Mouse (Mus musculus) adrenal gland, adult 2 months (tissue): ENCODE data around the gene Kctd4. TPM values are rescaled to one million over a fixed set of nuclear protein-coding genes. Genes with fewer than 3 reads are reported as not detected.

ENCODE experiments used
- DNase-seq: peaks from one replicate; pipeline ENCODE4 v3.0.0; 2021
- polyA plus RNA-seq: library from polyadenylated mRNA; depleted of rRNA; stranded (reverse); fragments of >200 nt; gene quantifications from 2 replicates; pipeline ENCODE4 v1.2.3, GENCODE M21; 2012; rRNA removed
- total RNA-seq, 2 experiments: library from RNA; stranded (reverse); gene quantifications; 2 replicates each; pipeline ENCODE4 v1.2.3; 2021

Gene Kctd4
- total and polyA plus RNA-seq, 3 experiments: not detected

DNA sequence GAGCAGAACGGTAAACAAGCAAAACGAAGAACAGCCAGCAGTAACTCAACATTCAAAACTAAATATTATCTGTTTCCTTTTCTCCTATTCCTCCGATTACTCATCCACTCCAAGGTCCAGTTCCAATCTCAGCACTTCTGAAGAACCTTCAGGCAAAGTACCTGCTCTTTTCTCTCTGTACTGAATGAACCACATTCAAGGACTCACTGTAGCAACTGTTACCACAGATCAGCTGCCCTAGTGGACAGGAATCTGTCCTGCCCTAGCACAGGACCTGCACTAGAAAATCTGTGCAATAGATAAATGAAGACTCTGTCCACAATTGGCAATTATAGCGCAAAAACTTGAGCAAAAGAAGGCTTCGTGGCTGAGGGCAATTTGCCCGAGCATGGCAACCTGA lies 36.1 kb downstream of the Kctd4 start:
- DNase-seq: peak; percentile 17

DNA sequence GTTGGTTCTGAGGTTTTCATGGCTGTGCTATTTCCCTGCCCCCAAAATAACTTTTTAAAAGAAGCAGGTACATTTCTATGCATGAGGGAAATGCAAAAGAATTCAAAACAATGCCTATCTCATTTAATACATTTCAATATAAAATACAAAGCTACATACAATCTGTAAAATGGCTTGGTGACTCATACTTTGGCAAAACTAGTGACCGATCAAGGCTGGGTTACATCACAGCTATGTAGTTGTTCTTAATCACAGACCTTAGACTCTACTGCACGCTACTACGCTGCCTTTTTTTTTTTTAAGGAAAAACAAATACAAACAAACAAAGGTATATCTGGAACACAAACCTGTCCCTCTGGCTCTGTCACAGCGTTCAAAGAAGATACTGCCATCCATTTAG lies 37.6 kb downstream of the Kctd4 start:
- peak; percentile 27 for DNase-seq

DNA sequence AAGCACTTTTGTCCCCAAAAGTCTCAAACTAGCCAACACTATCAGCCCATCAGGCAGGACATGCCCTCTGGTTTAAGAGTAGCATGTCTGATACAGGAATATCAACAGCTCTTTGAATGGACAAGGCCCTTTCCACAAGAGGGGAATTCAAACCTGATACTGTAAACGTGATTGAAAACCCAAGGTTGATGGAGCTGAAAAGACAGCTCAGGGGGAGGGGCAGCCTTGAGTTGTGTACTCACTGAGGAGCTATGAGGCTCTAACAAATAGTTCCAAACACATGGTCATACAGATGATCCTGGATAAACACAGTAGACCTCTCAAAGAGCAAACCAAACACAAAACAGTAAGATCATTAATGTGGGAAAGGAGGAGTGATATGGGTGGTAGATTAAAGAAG lies 43.3 kb downstream of the Kctd4 start:
- peak; percentile 36 for DNase-seq

DNA sequence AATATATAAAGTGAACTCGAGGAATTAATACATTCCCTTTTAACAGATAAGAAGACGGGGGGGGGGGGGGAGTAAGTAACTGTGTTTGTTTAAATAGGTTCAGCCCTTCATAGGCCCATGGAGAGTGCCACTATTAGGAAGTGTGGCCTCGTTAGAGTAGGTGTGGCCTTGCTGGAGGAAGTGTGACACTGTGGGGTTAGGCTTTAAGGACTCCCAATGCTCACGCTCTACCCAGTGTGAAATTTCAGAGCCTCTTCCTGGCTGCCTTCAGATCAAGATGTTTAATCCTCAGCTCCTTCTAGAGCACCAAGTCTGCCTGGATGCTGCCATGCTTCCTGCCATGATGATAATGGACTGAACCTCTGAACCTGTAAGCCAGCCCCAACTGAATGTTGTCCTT lies 47.0 kb downstream of the Kctd4 start:
- no peak for DNase-seq

DNA sequence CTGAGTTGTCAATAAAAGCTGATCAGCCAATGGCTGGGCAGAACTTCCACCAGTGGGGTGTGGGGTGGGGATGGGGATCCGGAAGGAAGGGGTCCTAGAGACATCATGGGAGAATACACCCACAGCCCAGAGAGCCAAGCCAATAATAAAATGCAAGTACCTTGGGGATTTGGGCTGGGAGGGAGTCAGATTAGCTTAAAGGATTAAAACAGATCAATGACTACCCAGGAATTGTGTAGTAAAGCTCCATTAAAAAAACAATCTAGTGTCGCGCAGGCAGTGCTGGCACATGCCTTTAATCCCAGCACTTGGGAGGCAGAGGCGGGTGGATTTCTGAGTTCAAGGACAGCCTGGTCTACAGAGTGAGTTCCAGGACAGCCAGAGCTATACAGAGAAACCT lies 50.2 kb downstream of the Kctd4 start:
- no peak for DNase-seq

DNA sequence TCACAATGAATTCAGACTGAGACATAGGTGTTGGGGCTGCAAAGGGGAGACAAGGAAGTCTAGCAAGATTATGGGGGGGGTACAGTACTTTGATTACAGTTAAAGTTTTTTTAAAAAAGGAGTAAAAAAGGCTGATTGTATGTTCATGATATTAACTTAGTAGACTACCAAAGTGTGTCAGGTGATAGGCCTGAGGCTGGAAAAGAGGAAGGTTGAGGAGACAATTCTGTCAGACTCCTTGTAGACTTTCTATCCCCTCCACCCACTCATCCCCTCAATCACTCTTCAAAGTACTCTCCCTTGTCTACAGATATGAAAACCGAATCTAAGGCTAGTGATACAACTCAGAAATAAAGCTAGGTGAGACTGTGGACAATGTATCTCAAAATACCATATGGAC lies 53.4 kb downstream of the Kctd4 start:
- no peak for DNase-seq

DNA sequence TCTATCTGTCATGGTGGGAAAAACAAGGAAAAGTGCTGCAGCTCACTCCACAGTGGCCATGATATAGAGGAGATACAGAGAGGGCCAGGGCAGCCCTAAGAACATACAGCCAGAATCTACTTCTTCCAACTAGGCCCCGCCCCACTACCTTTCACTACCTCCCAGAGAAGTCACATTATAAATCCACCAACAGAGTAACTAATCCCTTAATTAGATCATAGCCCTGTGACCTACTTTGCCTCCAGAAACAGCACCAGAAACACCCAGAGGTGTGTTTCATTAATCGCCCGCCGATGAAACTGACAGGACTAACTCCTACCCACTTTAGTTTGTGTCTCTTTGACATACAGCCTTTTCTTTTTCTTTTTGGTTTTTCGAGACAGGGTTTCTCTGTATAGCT lies 54.4 kb downstream of the Kctd4 start:
- DNase-seq: no peak

DNA sequence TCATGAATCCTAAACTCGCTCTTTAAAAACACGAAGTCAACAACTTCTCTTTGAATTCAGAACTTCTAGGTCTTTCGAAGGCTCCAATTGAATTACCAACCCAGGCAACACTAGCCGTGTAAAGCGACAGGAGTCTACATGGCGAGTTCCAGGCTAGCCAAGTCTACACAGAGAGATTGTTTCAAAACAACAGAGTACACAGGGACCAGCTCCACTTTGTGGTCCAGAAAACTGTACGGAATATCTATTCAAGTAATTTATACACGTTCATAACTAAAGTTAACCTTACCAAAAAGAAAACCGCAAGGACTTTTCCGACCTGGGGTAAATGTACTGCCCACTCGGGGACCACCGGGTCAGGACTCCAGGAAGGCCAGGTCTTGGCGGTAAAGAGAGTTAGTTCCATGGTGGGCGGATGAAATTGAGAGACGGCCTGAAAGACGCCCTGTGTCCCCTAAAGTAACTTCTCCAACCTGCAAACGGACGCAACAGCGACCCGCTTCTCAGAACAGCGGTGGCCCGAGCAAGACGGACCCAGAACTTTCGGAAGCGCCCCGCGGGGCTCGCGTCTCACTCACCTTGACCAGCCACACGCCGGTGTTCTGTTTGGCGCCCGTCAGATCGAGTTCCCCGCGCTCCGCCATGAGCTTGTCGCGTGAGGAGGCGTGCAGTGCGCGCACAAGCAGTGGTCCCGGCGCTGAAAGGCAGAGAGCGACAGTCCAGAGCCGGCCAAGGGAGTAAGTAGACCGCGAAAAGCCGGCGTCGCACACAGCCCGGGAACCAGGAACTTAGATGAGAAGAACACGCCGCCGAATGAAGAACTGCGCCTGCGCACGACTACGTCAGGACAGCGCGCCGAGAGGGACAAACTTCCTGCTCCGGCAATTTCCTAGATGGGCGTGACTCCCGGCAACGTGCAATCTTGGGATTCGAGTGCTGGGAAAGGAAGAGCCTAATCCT lies 55.6 kb downstream of the Kctd4 start, which contains the start of gene Gtf2f2:
Gtf2f2 (minus strand) TSS at position 764 of the 960 bp plus-strand sequence.
- peak; percentile 97 for DNase-seq

DNA sequence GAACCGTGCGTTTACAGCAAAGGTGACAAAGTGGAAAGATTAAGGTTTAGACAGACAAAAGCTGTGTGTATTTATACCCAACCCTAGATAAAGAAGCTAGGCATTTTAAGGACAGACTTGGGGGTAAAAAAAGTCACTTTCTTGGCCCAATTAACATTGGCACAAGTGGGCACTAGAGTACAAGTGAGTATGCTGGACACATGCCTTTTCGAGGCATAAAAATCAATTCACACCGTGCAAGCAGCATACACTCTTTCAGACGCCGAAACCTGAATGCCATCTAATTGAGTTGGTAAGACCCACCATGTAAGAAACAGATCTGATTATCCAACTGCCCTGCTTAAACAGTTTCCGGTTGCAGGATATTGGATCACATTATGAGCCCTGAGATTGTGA lies 56.3 kb downstream of the Kctd4 start:
- no peak for DNase-seq

DNA sequence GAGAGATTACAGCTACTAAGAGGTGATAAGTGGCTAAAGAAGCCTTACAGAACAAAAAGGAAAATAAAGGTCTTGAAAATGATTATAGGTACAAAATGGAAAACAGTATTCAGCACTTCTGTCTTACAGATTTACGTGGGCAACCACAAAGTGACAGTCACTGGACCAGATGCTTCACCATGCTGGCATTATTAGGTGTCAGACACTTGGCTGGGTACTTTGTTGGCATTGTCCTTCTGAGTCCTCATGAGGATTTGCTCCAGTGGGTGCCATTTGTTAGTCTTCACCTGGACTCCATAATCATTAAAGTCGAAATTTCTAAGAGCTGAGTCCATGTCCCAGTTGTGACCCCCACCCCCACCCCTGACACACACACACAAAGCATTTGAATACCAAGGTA lies 59.5 kb downstream of the Kctd4 start:
- DNase-seq: no peak

Other genes starting within 250 kb of the Kctd4 start
- gene Cog3, start 200.5 kb upstream of the Kctd4 start, total RNA-seq: 10 to 100 TPM; 22.1 to 27.4 TPM
- gene Cog3, start 200.5 kb upstream of the Kctd4 start, polyA plus RNA-seq: 5.5 and 5.8 TPM in 2 replicates
- gene Slc25a30, start 168.0 kb upstream of the Kctd4 start, total RNA-seq: 100 to 1,000 TPM; 162 to 208 TPM
- gene Slc25a30, start 168.0 kb upstream of the Kctd4 start, polyA plus RNA-seq: 21.2 and 24.5 TPM in 2 replicates
- 1,000 to 10,000 TPM; 2,669 to 3,122 TPM for gene Tpt1, start 109.9 kb upstream of the Kctd4 start, total RNA-seq
- 2,303 and 3,302 TPM in 2 replicates for gene Tpt1, start 109.9 kb upstream of the Kctd4 start, polyA plus RNA-seq
- gene Gtf2f2, start 55.9 kb downstream of the Kctd4 start, total RNA-seq: 10 to 100 TPM; 21.4 to 24.0 TPM
- 1.3 and 2.5 TPM in 2 replicates for gene Gtf2f2, start 55.9 kb downstream of the Kctd4 start, polyA plus RNA-seq
- 10 to 100 TPM; 18.9 to 19.6 TPM for gene Gpalpp1, start 155.8 kb downstream of the Kctd4 start, total RNA-seq
- 1.4 and 1.6 TPM in 2 replicates for gene Gpalpp1, start 155.8 kb downstream of the Kctd4 start, polyA plus RNA-seq
- 1 to 10 TPM; 6.9 to 8.2 TPM for gene Nufip1, start 155.9 kb downstream of the Kctd4 start, total RNA-seq
- 6.8 and 7.7 TPM in 2 replicates for gene Nufip1, start 155.9 kb downstream of the Kctd4 start, polyA plus RNA-seq